Comparison of ENCODE assay signal across 28 mouse cellular contexts in the genomic region with DNA sequence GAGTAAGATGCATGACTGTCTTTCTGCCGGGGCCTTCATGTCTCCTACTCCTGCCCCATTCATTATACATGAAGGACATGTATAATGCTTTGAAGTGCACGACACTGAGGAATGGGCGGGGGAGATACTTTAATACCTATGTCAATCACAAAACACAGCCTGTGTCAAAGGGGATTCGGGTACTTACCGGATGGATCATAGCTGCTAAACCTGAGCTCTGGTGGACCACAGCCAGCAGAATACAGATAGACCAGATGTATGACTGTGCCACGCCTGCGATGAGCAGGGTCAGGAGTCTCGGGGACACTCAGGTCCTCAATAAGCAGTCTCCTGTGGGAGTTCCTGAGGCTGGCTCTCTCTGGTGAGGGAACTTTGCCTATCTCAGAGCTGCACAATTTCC.
DNase-seq lines count a peak whose midpoint lies in the region; ATAC-seq and TF ChIP-seq lines count a peak whose summit lies in the region.
"Had no signal": no experiment of that assay in that cellular context is flagged by ENCODE, and none has a peak within 500 bp of the region (broad histone marks: within the 10 kb centered on the region; RNA-seq: fewer than 3 reads in every experiment).

No protein-coding gene starts in this region.

- no peak for ATAC-seq in heart, embryonic 16.5 days (replicated peaks; ENCODE audit: extremely low read depth, insufficient read depth, low FRiP score)
- ATAC-seq: activated CD4-positive, CD25-positive, alpha-beta regulatory T cell, adult 4 months; CD4-positive, CD25-positive, alpha-beta regulatory T cell, adult 4 months; forebrain, embryonic 14.5 days; forebrain, embryonic 16.5 days; Patski had no signal

- TF ChIP-seq POLR2A in cerebellum, adult 2 months (IDR thresholded peaks at IDR 0.05; ENCODE audit: borderline replicate concordance, insufficient read depth, low read length), result no peak

- no peaks in the 10 kb centered on the region for H3K27me3 ChIP-seq in cerebellum, adult 2 months (ENCODE audit: control insufficient read depth, insufficient read depth, low read length)
- H3K27me3 ChIP-seq in heart, embryonic 16.5 days (ENCODE audit: control insufficient read depth, insufficient read depth, low read length), result no peaks in the 10 kb centered on the region
- H3K27me3 ChIP-seq in heart, embryonic 10.5 days (ENCODE audit: insufficient read depth, poor library complexity, severe bottlenecking), result no peaks in the 10 kb centered on the region
- H3K27me3 ChIP-seq: embryonic facial prominence, embryonic 15.5 days; forebrain, embryonic 12.5 days; Patski had no signal

- no peaks in the 10 kb centered on the region for H3K9me3 ChIP-seq in heart, embryonic 16.5 days (replicated peaks; ENCODE audit: control insufficient read depth, low read length)
- H3K9me3 ChIP-seq in heart, embryonic 10.5 days, result no peaks in the 10 kb centered on the region
- H3K9me3 ChIP-seq: embryonic facial prominence, embryonic 13.5 days; embryonic facial prominence, embryonic 15.5 days; forebrain, embryonic 10.5 days; forebrain, embryonic 12.5 days; G1E had no signal

- peak overlapping the region; percentile 12 for H3K27ac ChIP-seq in cerebellum, adult 2 months (ENCODE audit: insufficient read depth, low read length)
- peak overlapping the region; percentile 2; the same call in 1 of the 2 replicates for H3K27ac ChIP-seq in heart, embryonic 16.5 days (ENCODE audit: low read length)
- no peak overlapping the region for H3K27ac ChIP-seq in heart, embryonic 10.5 days
- H3K27ac ChIP-seq in brown adipose tissue, adult 24 weeks (replicated peaks; ENCODE audit: low read depth, low read length), result peak overlapping the region; percentile 20; the same call in 1 of the 2 replicates
- H3K27ac ChIP-seq: embryonic facial prominence, embryonic 13.5 days; embryonic facial prominence, embryonic 15.5 days; forebrain, embryonic 10.5 days; forebrain, embryonic 12.5 days had no signal

- WGBS in cerebellum, adult 2 months, result 66% methylated on average over 8 of the region's 8 CpGs
- WGBS in heart, embryonic 16.5 days, result 75% methylated on average over 8 of the region's 8 CpGs
- 84% methylated on average over 8 of the region's 8 CpGs for WGBS in heart, embryonic 10.5 days

- no peak overlapping the region for H3K9ac ChIP-seq in heart, embryonic 16.5 days (ENCODE audit: low read length)
- H3K9ac ChIP-seq: embryonic facial prominence, embryonic 13.5 days; embryonic facial prominence, embryonic 15.5 days; forebrain, embryonic 12.5 days had no signal

- H3K4me2 ChIP-seq in heart, embryonic 16.5 days (ENCODE audit: low read depth, low read length), result no peak overlapping the region
- H3K4me2 ChIP-seq: embryonic facial prominence, embryonic 13.5 days; embryonic facial prominence, embryonic 15.5 days; forebrain, embryonic 12.5 days had no signal

- peaks cover 51% of the 10 kb centered on the region for H3K4me1 ChIP-seq in cerebellum, adult 2 months (ENCODE audit: control insufficient read depth, insufficient read depth, low read length)
- H3K4me1 ChIP-seq in heart, embryonic 16.5 days (ENCODE audit: control insufficient read depth, insufficient read depth, low read length), result peaks cover 14% of the 10 kb centered on the region
- peaks cover 36% of the 10 kb centered on the region for H3K4me1 ChIP-seq in heart, embryonic 10.5 days
- H3K4me1 ChIP-seq in brown adipose tissue, adult 24 weeks (ENCODE audit: control insufficient read depth, insufficient read depth, insufficient read length, low read length), result peaks cover 40% of the 10 kb centered on the region
- H3K4me1 ChIP-seq: embryonic facial prominence, embryonic 13.5 days; embryonic facial prominence, embryonic 15.5 days; forebrain, embryonic 12.5 days had no signal

- TF ChIP-seq CTCF in cerebellum, adult 2 months (IDR thresholded peaks at IDR 0.05; ENCODE audit: borderline replicate concordance, insufficient read depth, low read depth, low read length), result no peak

- no peak overlapping the region for H3K4me3 ChIP-seq in cerebellum, adult 2 months (replicated peaks; ENCODE audit: insufficient read depth, low read depth, low read length)
- H3K4me3 ChIP-seq in heart, embryonic 16.5 days (ENCODE audit: low read length), result no peak overlapping the region
- H3K4me3 ChIP-seq in heart, embryonic 10.5 days, result no peak overlapping the region
- H3K4me3 ChIP-seq in brown adipose tissue, adult 24 weeks (ENCODE audit: insufficient read depth, low read depth, low read length), result no peak overlapping the region
- H3K4me3 ChIP-seq: embryonic facial prominence, embryonic 13.5 days; embryonic facial prominence, embryonic 15.5 days; erythroblast, embryonic 14.5 days; forebrain, embryonic 10.5 days; forebrain, embryonic 12.5 days had no signal

- DNase-seq in cerebellum, adult 2 months, result no peak
- DNase-seq in cerebellum, postnatal 4 days (ENCODE audit: low spot score in 2 of 2), result no peak
- DNase-seq in heart, embryonic 10.5 days (ENCODE audit: low spot score), result no peak
- DNase-seq in retina, postnatal 7 days (ENCODE audit: low read depth, low spot score), result peak; percentile 33
- no peak for DNase-seq in layer of hippocampus, adult 18-20 months (ENCODE audit: low spot score in 2 of 2)
- DNase-seq: adrenal gland, adult 8-10 months; adrenal gland, postnatal 14 days; adrenal gland, postnatal 36 days; B cell, adult 2 months; cerebellum, adult 11 months; cerebellum, adult 18-20 months; cerebellum, adult 9-10 months; cerebellum, postnatal 10 days; cerebellum, postnatal 25 days; embryo, embryonic 11 days had no signal

- no peaks in the 10 kb centered on the region for H3K36me3 ChIP-seq in heart, embryonic 16.5 days (ENCODE audit: control insufficient read depth, insufficient read depth)
- H3K36me3 ChIP-seq in heart, embryonic 10.5 days, result no peaks in the 10 kb centered on the region
- H3K36me3 ChIP-seq: embryonic facial prominence, embryonic 13.5 days; embryonic facial prominence, embryonic 15.5 days; forebrain, embryonic 10.5 days; forebrain, embryonic 12.5 days; G1E had no signal
